Mouse (Mus musculus): ENCODE measurements at regions not wholly inside any gene's neighbourhood (a gene's known extent, or its start where the extent isn't known, plus 50 kb on each side); places are given as distances from the start of the nearest gene placed in this dataset.

- no peak for TF ChIP-seq GATA4 (IDR thresholded peaks at IDR 0.05; ENCODE audit: insufficient replicate concordance, low read length)
Measured at GRCm38 (mm10) chr10:97334606-97335150, 144.7 kb upstream of the Dcn start.

- no peak for TF ChIP-seq GATA4 (IDR thresholded peaks at IDR 0.05; ENCODE audit: insufficient replicate concordance, low read length)
Measured at GRCm38 (mm10) chr10:97338033-97338692, 141.2 kb upstream of the Dcn start.

GRCm38 (mm10) chr10:97339866-97340706 is 139.3 kb upstream of the Dcn start:
- no peak for TF ChIP-seq GATA4 (IDR thresholded peaks at IDR 0.05; ENCODE audit: insufficient replicate concordance, low read length)

GRCm38 (mm10) chr10:97345347-97345746 is 134.1 kb upstream of the Dcn start:
- TF ChIP-seq GATA4 (IDR thresholded peaks at IDR 0.05; ENCODE audit: insufficient replicate concordance, low read length): no peak

- TF ChIP-seq GATA4 (IDR thresholded peaks at IDR 0.05; ENCODE audit: insufficient replicate concordance, low read length): no peak
Measured at GRCm38 (mm10) chr10:97346949-97347348, 132.5 kb upstream of the Dcn start.

GRCm38 (mm10) chr10:97368625-97369024 is 110.8 kb upstream of the Dcn start:
- no peak for TF ChIP-seq GATA4 (IDR thresholded peaks at IDR 0.05; ENCODE audit: insufficient replicate concordance, low read length)

- TF ChIP-seq GATA4 (IDR thresholded peaks at IDR 0.05; ENCODE audit: insufficient replicate concordance, low read length): no peak
Measured at GRCm38 (mm10) chr10:97375824-97376223, 103.6 kb upstream of the Dcn start.

GRCm38 (mm10) chr10:97376376-97376775 is 103.0 kb upstream of the Dcn start:
- no peak for TF ChIP-seq GATA4 (IDR thresholded peaks at IDR 0.05; ENCODE audit: insufficient replicate concordance, low read length)

GRCm38 (mm10) chr10:97381586-97381985 is 97.8 kb upstream of the Dcn start:
- no peak for TF ChIP-seq GATA4 (IDR thresholded peaks at IDR 0.05; ENCODE audit: insufficient replicate concordance, low read length)

- no peak for TF ChIP-seq GATA4 (IDR thresholded peaks at IDR 0.05; ENCODE audit: insufficient replicate concordance, low read length)
Measured at GRCm38 (mm10) chr10:97383881-97384280, 95.5 kb upstream of the Dcn start.

- peak; percentile 74; the same call in 1 of the 2 replicates for TF ChIP-seq GATA4 (IDR thresholded peaks at IDR 0.05; ENCODE audit: insufficient replicate concordance, low read length)
Measured at GRCm38 (mm10) chr10:97387196-97387876, 92.1 kb upstream of the Dcn start.

GRCm38 (mm10) chr10:97389647-97390590 is 89.5 kb upstream of the Dcn start:
- TF ChIP-seq GATA4 (IDR thresholded peaks at IDR 0.05; ENCODE audit: insufficient replicate concordance, low read length): no peak

GRCm38 (mm10) chr10:97397062-97397771 is 82.2 kb upstream of the Dcn start:
- TF ChIP-seq GATA4 (IDR thresholded peaks at IDR 0.05; ENCODE audit: insufficient replicate concordance, low read length): no peak

GRCm38 (mm10) chr10:97397896-97398295 is 81.5 kb upstream of the Dcn start:
- peak; percentile 57; the same call in 1 of the 2 replicates for TF ChIP-seq GATA4 (IDR thresholded peaks at IDR 0.05; ENCODE audit: insufficient replicate concordance, low read length)
